Mouse (Mus musculus): ENCODE results near the gene Prmt7.
"Not testable (repeated sequence)": the region's sequence is repeated elsewhere in the genome, so short reads cannot be mapped to it uniquely, and the experiment has no call there.

- not testable (repeated sequence) for TF ChIP-seq E2F4 (IDR thresholded peaks at IDR 0.05; ENCODE audit: insufficient replicate concordance, low read depth, low read length); HCFC1 (IDR thresholded peaks at IDR 0.05; ENCODE audit: low read depth, low read length); ZC3H11A (IDR thresholded peaks at IDR 0.05; ENCODE audit: low read depth, low read length); KAT2A (IDR thresholded peaks at IDR 0.05; ENCODE audit: insufficient replicate concordance, low read length); ELF1 (IDR thresholded peaks at IDR 0.05; ENCODE audit: low read depth, low read length); CTCF (conservative IDR thresholded peaks at IDR 0.05 in 1 of 2, IDR thresholded peaks at IDR 0.05 in 1 of 2; ENCODE audit: low read depth in 2 of 2, low read length in 2 of 2)
- 0 out of 2 replicates have a peak, but pooled peaks have one; percentile 15 for TF ChIP-seq POLR2A (IDR thresholded peaks at IDR 0.05; ENCODE audit: low read depth, low read length)
Observed at GRCm38 (mm10) chr8:106199596-106199995, 11.1 kb upstream of the Prmt7 start.

Measured in CH12.LX (cell line).